Mouse (Mus musculus) right cerebral cortex, adult 2 months (tissue): Measurements from ENCODE around the gene Astn2.

ENCODE experiments used
- DNase-seq, 2 experiments: peaks; one replicate each; pipeline ENCODE4 v3.0.0; 2021 to 2022; ENCODE audit warnings: low spot score in 2 of 2

The Astn2 gene

GRCm38 (mm10) chr4:65678929-65679328 is 725.5 kb downstream of the Astn2 start:
- DNase-seq: no peak

GRCm38 (mm10) chr4:65678495-65678894 is 725.9 kb downstream of the Astn2 start:
- no peak for DNase-seq

- DNase-seq: no peak
Observed at GRCm38 (mm10) chr4:65674267-65674978, 730.0 kb downstream of the Astn2 start.

- DNase-seq: no peak
Observed at GRCm38 (mm10) chr4:65673418-65673933, 730.9 kb downstream of the Astn2 start.

GRCm38 (mm10) chr4:65672294-65672693 is 732.1 kb downstream of the Astn2 start:
- DNase-seq: no peak

- DNase-seq: no peak
Observed at GRCm38 (mm10) chr4:65671585-65672184, 732.7 kb downstream of the Astn2 start.

- DNase-seq: no peak
Observed at GRCm38 (mm10) chr4:65667030-65667610, 737.3 kb downstream of the Astn2 start.

- DNase-seq: no peak
Observed at GRCm38 (mm10) chr4:65663176-65663575, 741.2 kb downstream of the Astn2 start.

- DNase-seq: peak; percentile 87
Observed at GRCm38 (mm10) chr4:65654723-65655122, 749.7 kb downstream of the Astn2 start.

- DNase-seq: no peak
Observed at GRCm38 (mm10) chr4:65642611-65643010, 761.8 kb downstream of the Astn2 start.

- no peak for DNase-seq
Observed at GRCm38 (mm10) chr4:65638231-65638630, 766.2 kb downstream of the Astn2 start.

GRCm38 (mm10) chr4:65620125-65620524 is 784.3 kb downstream of the Astn2 start:
- no peak for DNase-seq

- DNase-seq: no peak
Observed at GRCm38 (mm10) chr4:65613135-65613534, 791.3 kb downstream of the Astn2 start.

- no peak for DNase-seq
Observed at GRCm38 (mm10) chr4:65610896-65611295, 793.5 kb downstream of the Astn2 start.

GRCm38 (mm10) chr4:65610329-65610728 is 794.1 kb downstream of the Astn2 start:
- DNase-seq: no peak

GRCm38 (mm10) chr4:65608112-65608511 is 796.3 kb downstream of the Astn2 start:
- DNase-seq: no peak

GRCm38 (mm10) chr4:65607184-65607631 is 797.2 kb downstream of the Astn2 start:
- no peak for DNase-seq

- DNase-seq: peak in 1 of 2 experiments; percentile 31
Observed at GRCm38 (mm10) chr4:65605151-65605702, 799.2 kb downstream of the Astn2 start.

GRCm38 (mm10) chr4:65604504-65605150 is 799.8 kb downstream of the Astn2 start, which contains the start of gene Trim32:
Gene Trim32, plus strand, starts transcription at chr4:65604986.
- peak; percentile 99 to 100 for DNase-seq

GRCm38 (mm10) chr4:65594601-65595369 is 809.6 kb downstream of the Astn2 start:
- DNase-seq: no peak

- peak in 1 of 2 experiments; percentile 52 for DNase-seq
Observed at GRCm38 (mm10) chr4:65589780-65590179, 814.6 kb downstream of the Astn2 start.
